Mouse (Mus musculus) c-Kit-negative CD71-positive TER-119-positive erythroid progenitor cells, embryonic 14.5 days (primary cell): ENCODE measurements around the gene Glis2.

Experiments
- DNase-seq: peaks from one replicate; pipeline ENCODE4 v3.0.0-alpha.2; 2013; ENCODE audit warnings: low read depth, low spot score

The Glis2 gene

DNA sequence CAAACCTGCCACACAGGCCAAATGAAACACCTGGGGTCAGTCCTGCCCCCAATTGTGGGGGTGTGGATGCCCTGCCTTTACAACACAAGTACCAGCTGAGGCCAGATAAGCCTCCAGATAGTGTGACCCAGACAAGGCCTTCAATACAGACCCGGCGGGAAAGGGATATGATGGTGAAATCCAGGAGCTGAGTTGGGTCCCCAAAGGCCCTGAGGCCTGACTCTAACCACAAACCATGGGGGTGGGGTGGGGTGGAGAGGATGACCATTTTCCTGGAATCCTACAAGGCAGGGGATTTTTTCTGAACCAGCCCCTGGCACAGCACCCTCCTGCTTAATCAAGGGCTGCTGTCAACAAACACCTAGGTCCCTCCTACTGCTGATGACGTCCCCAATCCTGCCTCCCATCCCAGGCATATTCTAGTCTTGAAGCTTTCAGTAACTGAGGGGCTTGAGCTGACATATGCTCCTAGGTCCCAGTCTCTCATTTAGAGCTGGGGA lies 44.4 kb downstream of the Glis2 start:
- DNase-seq: no peak

DNA sequence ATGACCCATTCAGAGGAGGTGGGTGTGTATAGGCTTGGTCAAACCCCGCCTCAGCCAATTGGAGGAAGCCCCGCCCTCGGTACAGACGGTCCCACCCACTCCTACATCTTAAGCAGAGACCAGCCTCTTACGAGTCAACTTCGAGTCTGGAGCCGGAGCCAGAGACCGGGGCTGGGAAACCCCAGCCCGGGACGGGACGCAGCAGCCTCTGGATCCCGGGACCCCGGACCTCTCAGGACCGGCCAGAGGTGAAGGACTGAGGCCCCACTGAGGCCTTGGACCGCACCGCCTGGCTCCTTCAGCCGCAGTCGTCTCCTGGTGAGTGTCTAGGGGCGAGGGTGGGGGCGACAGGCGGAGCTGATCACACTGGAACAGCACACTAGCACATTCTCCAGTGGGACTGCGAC lies 45.3 kb downstream of the Glis2 start, which contains the start of the genes Vasn and Dnaja3:
Gene Vasn, plus strand, starts transcription at position 111 of the 407 bp plus-strand sequence.
Gene Dnaja3, plus strand, starts transcription at position 159 of the 407 bp plus-strand sequence.
- peak; percentile 70 for DNase-seq

DNA sequence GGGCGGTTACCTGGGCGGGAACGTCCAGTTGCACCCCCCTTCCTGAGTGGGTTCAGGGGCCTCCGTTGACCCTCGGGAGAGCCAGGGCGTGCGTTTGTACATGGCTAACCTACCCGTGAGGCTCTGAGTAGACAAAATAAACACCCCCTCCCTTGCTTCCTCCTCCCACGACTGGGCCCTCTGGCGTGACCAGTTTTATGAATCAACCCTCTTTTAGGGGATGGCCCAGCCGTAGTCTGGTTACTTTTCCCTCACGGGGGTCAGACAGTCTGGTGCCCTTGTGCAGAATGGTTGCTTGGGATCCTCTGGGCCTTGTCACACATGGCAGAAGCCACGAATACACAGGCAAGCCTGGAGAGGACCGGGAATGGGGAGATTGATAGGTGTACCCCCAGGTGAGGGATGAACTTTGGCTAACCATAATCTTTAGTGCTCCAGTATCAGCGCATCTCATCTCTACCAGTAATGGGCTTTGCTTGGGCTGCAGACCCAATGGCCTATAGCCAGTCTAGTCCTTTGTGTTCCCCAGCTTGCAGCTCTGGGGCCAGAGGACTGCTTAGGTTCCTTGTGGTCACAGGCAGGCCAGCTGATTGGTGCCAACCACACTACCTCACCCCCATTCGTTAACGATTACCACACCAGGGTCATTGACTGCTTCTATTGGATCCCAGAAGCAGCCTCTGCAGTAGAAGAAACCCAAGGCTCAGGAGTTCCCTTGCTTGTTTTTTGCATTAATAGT lies 45.9 kb downstream of the Glis2 start:
- DNase-seq: no peak

DNA sequence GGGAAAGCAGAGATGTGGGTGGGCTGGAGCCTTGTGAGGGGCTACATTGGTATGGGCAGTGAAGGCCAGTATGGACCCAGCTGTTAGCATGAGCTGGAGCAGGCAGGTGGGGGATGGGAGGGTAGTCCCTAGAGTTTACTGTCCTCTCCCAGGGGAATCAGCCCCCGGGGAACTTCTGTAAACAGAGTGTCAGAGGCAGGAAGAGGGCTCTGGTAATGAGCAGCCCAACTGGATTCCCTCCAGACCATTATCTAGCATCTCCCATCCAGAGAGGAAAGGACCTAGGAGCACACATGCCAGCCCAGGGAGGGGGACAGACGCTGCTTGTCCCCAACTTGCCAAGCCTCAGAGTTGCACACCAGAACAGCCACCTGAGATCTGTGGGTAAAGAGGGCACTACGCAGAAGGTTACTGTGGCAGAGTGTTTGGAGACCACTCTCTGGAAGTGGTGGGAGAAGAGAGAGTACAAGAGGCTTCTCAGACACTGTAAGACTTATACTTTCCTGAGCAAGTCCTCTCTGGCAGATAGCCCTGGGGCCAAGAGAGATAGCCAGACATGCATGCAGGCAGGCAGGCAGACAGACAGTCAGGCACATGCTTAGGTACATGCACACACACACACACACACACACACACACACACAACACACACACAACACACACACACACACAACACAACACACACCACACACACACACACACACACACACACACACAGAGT lies 46.8 kb downstream of the Glis2 start:
- no peak for DNase-seq

DNA sequence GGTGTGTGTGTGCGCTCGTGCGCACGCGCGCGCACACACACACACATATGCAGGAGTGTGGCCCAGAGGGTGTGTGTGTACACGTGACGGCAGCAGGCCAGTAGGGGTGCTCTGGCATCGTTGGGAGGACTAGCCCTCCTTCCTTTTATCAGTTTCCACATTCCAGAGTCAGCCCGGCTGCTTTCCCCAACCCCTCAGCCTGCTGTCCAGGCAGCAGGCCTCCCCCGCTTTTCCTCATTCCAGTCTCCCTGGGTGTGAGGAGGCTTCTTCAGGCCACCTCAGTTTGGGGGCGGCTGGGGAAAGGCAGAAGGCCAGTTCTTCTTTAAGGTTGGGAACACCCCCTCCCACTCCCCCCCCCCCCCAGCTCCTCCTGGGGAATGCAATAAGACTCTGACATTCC lies 47.7 kb downstream of the Glis2 start:
- no peak for DNase-seq

DNA sequence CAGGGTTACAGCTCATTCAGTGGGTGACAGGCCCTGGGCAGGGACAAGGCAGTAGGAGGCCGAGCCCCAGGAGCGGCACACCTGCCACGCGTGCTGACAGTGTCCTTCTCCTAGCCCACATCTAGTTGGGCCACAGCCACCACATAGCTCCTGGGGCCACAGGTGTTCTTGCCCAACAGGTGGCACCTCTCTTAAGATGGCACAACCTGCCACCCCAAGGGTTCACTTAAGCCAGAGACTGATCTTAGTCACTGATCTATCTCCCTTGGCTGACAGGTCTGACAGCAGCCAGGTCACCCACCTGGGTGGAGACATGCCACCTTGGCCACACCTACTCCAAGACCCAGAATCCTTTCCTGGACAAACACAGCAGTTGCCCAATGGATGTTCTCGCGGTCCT lies 48.4 kb downstream of the Glis2 start:
- no peak for DNase-seq

DNA sequence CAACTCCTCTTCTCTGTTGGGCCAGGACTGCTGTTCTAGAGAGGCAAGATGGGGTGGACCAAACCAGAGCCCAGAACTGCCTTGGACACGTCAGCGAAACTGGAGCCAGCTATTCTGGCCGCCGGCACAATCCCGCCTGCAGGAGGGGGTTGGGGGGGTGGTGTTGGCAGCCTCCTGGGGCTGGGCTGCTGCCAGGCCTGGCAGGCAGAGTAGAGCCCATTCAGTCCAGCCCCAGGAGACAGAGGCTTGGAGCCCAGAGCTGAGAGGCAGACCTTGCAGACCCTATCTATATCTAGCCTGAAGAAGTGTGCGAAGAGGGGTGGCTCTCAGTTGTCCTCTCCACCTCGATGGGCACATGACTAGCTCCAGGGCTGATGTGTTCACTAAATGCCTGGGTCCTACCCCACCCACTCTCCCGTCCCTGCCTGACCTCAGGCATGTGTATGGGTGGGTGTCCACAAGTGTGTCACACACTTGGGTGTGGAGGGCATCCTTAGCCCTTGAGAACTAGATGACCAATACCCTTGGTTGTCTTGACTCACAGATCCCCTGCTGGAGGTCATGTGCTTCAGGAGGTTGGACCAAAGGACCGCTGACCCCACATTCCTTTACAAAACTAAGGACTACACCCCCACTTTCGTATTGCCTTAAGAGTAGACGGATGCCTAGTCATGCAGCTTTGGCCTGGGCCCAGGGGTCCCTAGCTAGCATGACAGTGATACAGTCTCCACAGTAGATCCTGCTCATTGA lies 49.3 kb downstream of the Glis2 start:
- DNase-seq: no peak

DNA sequence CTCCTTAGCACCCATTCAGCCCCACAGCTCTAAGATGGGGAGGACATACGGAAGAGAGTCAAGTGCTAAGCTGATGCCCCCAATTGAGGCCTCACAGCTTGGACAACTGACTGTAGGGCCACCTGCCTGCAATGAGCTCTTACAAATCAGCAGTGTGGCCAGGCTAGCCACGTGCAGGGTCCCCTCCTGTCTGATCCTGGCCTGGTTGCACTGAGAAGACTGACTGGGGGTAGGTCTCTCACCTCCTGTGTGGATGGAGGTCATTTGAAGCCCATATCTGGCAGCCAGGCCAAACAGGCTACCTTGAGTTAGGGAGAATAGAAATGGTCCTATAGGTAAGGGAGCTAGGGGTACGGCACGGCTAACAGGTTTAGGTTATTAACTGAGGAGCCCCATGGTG lies 51.4 kb downstream of the Glis2 start:
- no peak for DNase-seq

DNA sequence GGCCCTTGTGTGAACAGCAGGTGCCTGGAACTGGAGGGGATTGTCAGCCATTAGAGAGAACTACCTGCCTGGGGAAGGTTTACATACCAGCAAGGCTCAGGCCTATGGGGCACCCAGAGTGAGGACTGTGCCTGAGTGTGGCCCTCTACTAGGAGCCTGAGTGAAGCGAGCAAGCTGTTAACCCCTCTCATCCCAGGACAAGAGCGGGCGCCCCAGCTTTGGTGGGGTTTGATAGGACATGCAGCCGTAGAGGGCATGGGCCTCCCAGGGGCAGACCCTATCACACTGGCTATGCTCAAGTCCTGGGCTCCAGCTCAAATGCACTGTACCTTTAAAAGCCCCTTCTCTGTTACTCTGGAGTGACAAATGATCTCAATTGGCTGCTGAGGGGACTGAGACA lies 52.3 kb downstream of the Glis2 start:
- DNase-seq: no peak

DNA sequence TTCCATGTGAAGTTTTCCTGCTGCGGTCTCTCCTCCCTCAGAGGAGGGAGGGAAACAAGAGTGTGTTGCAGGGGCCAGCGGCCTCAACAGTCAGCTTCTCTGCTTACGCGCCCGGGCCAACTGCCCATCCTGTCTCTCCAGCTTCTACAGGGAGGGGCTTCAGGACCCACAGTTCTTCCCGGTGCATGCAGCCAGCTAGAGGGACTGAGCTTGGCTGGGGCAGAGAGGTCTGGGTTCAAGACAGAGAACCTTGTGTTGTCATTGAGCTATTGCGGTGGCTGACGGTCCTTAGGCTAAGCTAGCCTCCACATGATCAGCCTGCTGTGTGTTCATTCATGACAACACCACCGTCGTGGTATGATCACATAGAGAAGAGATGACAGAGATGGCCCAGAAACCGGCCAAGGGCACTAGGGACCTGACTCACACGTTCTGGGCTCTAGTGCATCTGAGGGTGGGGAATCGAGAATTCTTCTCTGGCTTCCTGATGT lies 53.2 kb downstream of the Glis2 start:
- DNase-seq: no peak

DNA sequence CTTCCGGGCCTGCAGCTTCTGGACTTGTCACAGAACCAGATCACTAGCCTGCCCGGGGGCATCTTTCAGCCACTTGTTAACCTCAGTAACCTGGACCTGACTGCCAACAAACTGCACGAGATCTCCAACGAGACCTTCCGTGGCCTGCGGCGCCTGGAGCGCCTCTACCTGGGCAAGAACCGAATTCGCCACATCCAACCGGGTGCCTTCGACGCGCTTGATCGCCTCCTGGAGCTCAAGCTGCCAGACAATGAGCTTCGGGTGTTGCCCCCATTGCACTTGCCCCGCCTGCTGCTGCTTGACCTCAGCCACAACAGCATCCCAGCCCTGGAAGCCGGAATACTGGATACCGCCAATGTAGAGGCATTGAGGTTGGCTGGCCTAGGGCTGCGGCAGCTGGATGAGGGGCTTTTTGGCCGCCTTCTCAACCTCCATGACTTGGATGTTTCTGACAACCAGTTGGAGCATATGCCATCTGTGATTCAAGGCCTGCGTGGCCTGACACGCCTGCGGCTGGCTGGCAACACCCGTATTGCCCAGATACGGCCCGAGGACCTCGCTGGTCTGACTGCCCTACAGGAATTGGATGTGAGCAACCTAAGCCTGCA lies 54.0 kb downstream of the Glis2 start:
- no peak for DNase-seq

DNA sequence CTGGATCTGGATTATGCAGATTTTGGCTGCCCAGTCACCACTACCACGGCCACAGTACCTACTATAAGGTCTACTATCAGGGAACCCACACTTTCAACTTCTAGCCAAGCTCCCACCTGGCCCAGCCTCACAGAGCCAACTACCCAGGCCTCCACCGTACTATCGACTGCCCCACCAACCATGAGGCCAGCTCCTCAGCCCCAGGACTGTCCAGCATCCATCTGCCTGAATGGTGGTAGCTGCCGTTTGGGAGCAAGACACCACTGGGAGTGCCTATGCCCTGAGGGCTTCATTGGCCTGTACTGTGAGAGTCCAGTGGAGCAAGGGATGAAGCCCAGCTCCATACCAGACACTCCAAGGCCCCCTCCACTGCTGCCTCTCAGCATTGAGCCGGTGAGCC lies 54.7 kb downstream of the Glis2 start:
- no peak for DNase-seq

DNA sequence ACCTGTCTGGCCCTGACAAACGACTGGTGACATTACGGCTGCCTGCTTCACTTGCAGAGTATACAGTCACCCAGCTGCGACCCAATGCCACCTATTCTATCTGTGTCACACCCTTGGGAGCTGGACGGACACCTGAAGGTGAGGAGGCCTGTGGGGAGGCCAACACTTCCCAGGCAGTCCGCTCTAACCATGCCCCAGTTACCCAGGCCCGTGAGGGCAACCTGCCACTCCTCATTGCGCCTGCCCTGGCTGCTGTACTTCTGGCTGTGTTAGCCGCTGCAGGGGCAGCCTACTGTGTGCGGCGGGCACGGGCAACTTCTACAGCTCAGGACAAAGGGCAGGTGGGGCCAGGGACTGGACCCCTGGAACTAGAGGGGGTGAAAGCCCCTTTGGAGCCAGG lies 55.2 kb downstream of the Glis2 start:
- no peak for DNase-seq

DNA sequence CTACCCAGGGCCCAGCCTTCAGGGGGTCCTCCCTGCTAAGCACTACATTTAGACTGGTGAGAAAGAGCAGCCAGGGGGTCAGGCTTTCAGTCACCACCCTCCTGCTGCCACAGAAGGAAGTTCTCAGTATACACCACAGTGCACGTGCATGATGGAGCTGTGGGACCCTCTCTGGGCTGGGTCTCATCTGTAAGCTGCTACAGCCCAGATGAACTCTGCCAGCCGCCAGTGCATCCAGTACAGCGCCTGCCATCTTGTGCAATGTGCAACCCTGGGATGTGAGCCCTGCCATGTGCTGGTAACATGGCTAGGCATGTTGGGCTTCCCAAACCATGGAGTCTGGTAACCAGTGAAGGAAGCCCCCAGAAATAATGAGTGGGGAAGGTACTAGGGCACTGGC lies 55.6 kb downstream of the Glis2 start:
- DNase-seq: no peak

DNA sequence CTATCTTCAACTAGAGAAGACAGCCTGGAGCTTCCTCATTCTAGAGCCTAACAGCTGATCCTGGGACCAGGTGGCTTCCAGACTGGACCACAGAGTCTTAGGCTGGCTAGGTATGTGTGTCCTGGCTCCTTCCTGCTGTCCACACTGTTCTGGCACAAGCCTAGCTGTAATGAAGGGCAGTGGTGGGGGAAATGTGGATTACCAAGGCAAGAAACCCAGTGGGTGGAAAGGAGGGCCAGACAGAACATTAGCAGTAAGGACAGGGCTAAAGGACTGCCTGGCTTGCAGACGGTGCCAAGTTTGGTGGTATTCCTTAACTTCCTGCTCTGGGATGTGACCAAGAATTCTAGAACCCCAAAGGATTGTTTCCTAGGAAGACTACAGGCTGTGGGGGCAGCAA lies 56.6 kb downstream of the Glis2 start:
- DNase-seq: no peak

DNA sequence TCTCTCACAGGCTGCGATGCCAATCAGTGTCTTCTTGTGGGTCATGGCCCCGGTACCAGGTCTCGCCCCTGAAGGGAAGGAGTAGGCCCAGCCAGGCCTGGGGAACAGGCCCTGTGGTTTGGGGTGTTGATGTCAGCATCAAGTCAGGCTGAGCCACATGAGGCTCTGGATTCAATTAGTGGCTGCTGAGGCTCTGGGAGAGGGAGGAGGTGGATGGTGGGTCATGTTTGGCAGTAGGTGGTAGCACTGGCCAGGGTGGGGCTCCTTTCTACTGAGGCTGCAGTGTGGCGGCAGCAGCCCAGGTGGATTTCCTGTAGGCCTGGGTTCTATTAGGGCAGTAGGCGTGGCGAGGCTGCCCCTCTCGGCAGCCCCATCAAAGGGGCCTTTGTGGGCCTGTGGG lies 57.1 kb downstream of the Glis2 start:
- DNase-seq: no peak

DNA sequence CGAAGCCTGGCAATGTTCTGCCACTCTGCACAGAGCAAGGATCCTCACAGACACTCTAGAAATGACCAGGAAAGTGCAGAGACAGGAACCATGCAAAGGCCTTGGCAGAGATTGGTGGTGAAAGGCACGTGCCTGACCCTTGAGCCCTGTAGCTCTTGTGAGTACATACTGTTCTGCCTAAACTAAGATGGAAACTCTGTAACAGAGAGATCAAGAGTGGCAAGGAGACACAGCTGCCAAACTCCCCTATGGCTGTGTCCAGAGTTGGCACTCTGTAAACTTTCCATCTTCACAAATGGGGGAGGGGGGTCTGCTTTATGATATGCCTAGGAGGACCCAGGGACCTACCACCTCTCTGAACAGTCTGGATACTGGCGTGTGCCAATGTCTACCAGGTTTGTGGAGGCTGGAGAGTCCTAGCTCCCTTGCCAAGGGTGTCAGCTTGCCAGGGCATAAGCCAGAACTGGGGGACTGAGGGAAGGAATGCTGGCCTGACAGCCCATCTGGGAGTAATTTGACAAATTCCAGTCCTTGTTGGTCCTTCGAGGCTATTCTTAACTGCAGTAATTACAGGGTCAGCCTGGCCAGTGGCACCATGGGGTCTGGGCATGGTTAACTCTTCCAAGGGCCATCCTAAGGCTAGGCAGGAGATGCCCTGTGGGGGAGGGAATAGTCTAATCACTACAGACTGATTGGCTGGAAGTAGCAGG lies 58.3 kb downstream of the Glis2 start:
- no peak for DNase-seq

DNA sequence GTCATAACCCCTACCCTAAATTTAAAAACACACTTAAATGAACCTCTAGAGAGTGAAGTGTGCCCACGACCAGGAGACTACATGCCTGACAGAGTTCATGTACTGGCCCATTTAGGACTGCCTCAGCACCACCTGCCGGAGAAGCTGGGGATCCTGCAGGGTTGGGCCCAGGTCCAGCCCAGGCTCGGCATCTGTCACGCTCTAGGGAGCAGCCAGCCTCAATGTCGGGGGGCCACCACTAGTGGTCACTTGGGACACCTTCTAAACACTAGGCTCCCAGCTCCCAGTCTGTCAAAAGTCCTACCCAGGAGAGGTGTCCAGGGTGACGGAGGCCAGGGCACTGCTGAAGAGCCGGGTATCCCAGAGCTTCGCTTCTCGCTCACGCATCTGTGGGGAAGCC lies 60.2 kb downstream of the Glis2 start:
- no peak for DNase-seq

DNA sequence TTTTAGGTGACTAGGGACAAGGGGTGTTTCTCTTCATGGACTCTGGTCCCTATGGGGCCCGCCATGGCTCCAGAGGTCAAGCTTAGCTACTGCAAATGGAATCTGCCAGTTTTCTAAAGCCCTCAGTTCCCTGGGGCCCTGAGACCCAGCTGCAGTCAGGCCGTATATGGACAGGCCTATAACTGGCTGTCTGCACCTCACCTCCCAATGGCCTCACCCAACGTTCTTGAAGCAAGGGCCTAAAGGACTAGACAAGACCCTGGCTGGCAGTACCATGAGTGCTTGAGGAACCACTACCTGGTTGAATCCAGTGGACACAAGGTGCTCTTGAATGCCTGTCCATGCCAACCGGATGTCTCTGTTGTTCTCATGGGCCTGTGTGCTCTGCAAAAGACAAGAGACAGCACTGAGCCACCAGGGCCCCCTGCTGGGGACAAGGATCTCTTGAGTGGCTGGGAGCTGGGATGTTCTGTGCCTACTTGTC lies 60.8 kb downstream of the Glis2 start:
- DNase-seq: no peak

DNA sequence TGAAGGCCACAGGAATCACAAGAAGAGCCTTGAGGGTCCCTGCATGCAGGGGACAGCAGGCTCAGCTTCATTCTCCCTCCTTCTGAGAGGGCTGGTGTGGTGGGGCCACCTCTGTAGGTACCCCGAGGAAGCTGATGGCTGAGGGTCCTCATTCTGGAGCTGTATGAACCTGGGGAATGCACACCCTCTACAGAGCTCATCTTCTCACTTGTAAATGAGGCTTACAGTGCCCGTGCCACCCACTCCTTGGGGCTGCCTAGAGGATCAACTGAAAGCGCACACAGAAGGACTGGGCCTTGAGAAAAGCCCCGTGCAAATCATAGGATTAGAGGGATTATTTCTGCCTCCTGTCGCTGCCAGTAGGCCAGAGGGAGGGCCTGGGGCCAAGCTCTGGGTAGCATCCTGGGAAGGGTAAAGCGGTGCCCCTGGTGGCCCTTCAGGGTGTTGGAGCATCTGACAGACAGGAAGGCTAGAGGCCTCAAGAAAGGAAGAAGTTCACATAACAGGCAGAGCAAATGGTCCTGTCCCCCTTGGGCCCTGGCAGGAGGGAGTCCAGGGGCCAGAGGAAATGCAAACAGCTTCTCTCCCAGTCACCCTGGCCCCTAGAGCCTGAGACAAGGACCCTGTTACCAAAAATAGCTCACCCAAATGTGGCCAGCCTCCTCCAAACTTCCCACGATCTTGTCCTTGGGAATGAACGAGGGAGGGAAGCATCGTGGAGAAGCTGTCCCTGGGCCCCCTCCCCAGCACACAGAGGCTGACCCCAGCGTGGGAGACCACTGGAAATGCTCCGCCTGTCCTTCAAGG lies 61.5 kb downstream of the Glis2 start:
- no peak for DNase-seq
